ENCODE assay signal across 22 mouse cellular contexts in genomic region chr10:77797677-77798076, GRCm38 (mm10). TPM values are rescaled to one million over a fixed set of nuclear protein-coding genes. Genes with fewer than 3 reads are reported as not detected.
DNase-seq lines count a peak whose midpoint lies in the region; ATAC-seq and TF ChIP-seq lines count a peak whose summit lies in the region.
"Had no signal": no experiment of that assay in that cellular context is flagged by ENCODE, and none has a peak within 500 bp of the region (broad histone marks: within the 10 kb centered on the region; RNA-seq: fewer than 3 reads in every experiment).

No protein-coding gene starts in this region.

- H3K4me3 ChIP-seq in heart, embryonic 10.5 days: no peak overlapping the region
- no peak overlapping the region for H3K4me3 ChIP-seq in midbrain, embryonic 11.5 days (ENCODE audit: low read depth, low read length)
- H3K4me3 ChIP-seq in midbrain, postnatal 0 days (ENCODE audit: low read depth, low read length): no peak overlapping the region
- H3K4me3 ChIP-seq in heart, embryonic 16.5 days (ENCODE audit: low read length): no peak overlapping the region
- H3K4me3 ChIP-seq: embryonic facial prominence, embryonic 12.5 days; limb, embryonic 15.5 days; neural tube, embryonic 12.5 days had no signal

- H3K4me1 ChIP-seq in heart, embryonic 10.5 days: peaks cover 26% of the 10 kb centered on the region
- peaks cover 2% of the 10 kb centered on the region; the same call in 1 of the 2 replicates for H3K4me1 ChIP-seq in midbrain, embryonic 11.5 days (ENCODE audit: control insufficient read depth, insufficient read depth, low read length)
- no peaks in the 10 kb centered on the region for H3K4me1 ChIP-seq in midbrain, postnatal 0 days (ENCODE audit: insufficient read depth, low read length)
- H3K4me1 ChIP-seq in heart, embryonic 16.5 days (ENCODE audit: control insufficient read depth, insufficient read depth, low read length): peaks cover 6% of the 10 kb centered on the region
- H3K4me1 ChIP-seq: embryonic facial prominence, embryonic 12.5 days; limb, embryonic 15.5 days had no signal

- H3K27ac ChIP-seq in heart, embryonic 10.5 days: peak overlapping the region; percentile 31; the same call in 1 of the 2 replicates
- no peak overlapping the region for H3K27ac ChIP-seq in midbrain, embryonic 11.5 days (ENCODE audit: low read depth, low read length)
- no peak overlapping the region for H3K27ac ChIP-seq in midbrain, postnatal 0 days (ENCODE audit: low read depth, low read length)
- peak overlapping the region; percentile 17 for H3K27ac ChIP-seq in heart, embryonic 16.5 days (ENCODE audit: low read length)
- H3K27ac ChIP-seq: embryonic facial prominence, embryonic 12.5 days; hindbrain, postnatal 0 days; limb, embryonic 15.5 days; neural tube, embryonic 12.5 days had no signal

- no peak for ATAC-seq in midbrain, embryonic 11.5 days (ENCODE audit: low FRiP score)
- ATAC-seq in midbrain, postnatal 0 days (ENCODE audit: low FRiP score): no peak
- ATAC-seq in heart, embryonic 16.5 days (replicated peaks; ENCODE audit: extremely low read depth, insufficient read depth, low FRiP score): peak; percentile 56; the same call in 1 of the 2 replicates
- ATAC-seq: hindbrain, postnatal 0 days; liver, postnatal 0 days had no signal

- H3K27me3 ChIP-seq in heart, embryonic 10.5 days (ENCODE audit: insufficient read depth, poor library complexity, severe bottlenecking): no peaks in the 10 kb centered on the region
- no peaks in the 10 kb centered on the region for H3K27me3 ChIP-seq in midbrain, embryonic 11.5 days (ENCODE audit: control insufficient read depth, insufficient read depth, low read length)
- no peaks in the 10 kb centered on the region for H3K27me3 ChIP-seq in midbrain, postnatal 0 days (ENCODE audit: insufficient read depth, low read length)
- no peaks in the 10 kb centered on the region for H3K27me3 ChIP-seq in heart, embryonic 16.5 days (ENCODE audit: control insufficient read depth, insufficient read depth, low read length)
- H3K27me3 ChIP-seq: embryonic facial prominence, embryonic 12.5 days; limb, embryonic 15.5 days; neural tube, embryonic 12.5 days had no signal

- no peak for TF ChIP-seq CTCF in midbrain, postnatal 0 days (IDR thresholded peaks at IDR 0.05)

- no peak overlapping the region for H3K4me2 ChIP-seq in midbrain, embryonic 11.5 days
- H3K4me2 ChIP-seq in midbrain, postnatal 0 days (ENCODE audit: low read depth, low read length, poor library complexity, severe bottlenecking): no peak overlapping the region
- H3K4me2 ChIP-seq in heart, embryonic 16.5 days (ENCODE audit: low read depth, low read length): no peak overlapping the region
- H3K4me2 ChIP-seq: embryonic facial prominence, embryonic 12.5 days; limb, embryonic 15.5 days; neural tube, embryonic 12.5 days had no signal

- no peak for DNase-seq in heart, embryonic 10.5 days (ENCODE audit: low spot score)
- no peak for DNase-seq in heart, postnatal 25 days (ENCODE audit: low spot score)
- peak; percentile 85 for DNase-seq in midbrain, embryonic 11.5 days (ENCODE audit: low spot score, missing footprints)
- DNase-seq in midbrain, postnatal 0 days (ENCODE audit: low spot score): no peak
- peak; percentile 11 for DNase-seq in retina, embryonic 14.5 days (ENCODE audit: low spot score)
- DNase-seq in layer of hippocampus, adult 9-11 months: no peak
- no peak for DNase-seq in left cerebral cortex, postnatal 36 days (ENCODE audit: low spot score in 2 of 2)
- DNase-seq: adrenal gland, postnatal 14 days; cerebellum, adult 18-20 months; kidney, adult 18-20 months; kidney, postnatal 14 days; liver, postnatal 0 days; right cerebral cortex, postnatal 4 days; thymus, postnatal 25 days had no signal

- no peak overlapping the region for H3K9ac ChIP-seq in midbrain, embryonic 11.5 days (ENCODE audit: low read length)
- no peak overlapping the region for H3K9ac ChIP-seq in midbrain, postnatal 0 days (replicated peaks; ENCODE audit: low read length, poor library complexity, severe bottlenecking)
- H3K9ac ChIP-seq in heart, embryonic 16.5 days (ENCODE audit: low read length): no peak overlapping the region
- H3K9ac ChIP-seq: embryonic facial prominence, embryonic 12.5 days; limb, embryonic 15.5 days; liver, postnatal 0 days; neural tube, embryonic 12.5 days had no signal

- intact Hi-C loops in heart, postnatal 25 days (cut with DNase I): no loop called here
- intact Hi-C loops in left cerebral cortex, postnatal 36 days (cut with DNase I): no loop called here

- H3K36me3 ChIP-seq in heart, embryonic 10.5 days: no peaks in the 10 kb centered on the region
- H3K36me3 ChIP-seq in midbrain, embryonic 11.5 days (ENCODE audit: control insufficient read depth, insufficient read depth, low read length): no peaks in the 10 kb centered on the region
- H3K36me3 ChIP-seq in midbrain, postnatal 0 days (ENCODE audit: insufficient read depth, low read length): no peaks in the 10 kb centered on the region
- no peaks in the 10 kb centered on the region for H3K36me3 ChIP-seq in heart, embryonic 16.5 days (ENCODE audit: control insufficient read depth, insufficient read depth)
- H3K36me3 ChIP-seq: embryonic facial prominence, embryonic 12.5 days; limb, embryonic 15.5 days; neural tube, embryonic 12.5 days had no signal

- 12% methylated on average over 3 of the region's 3 CpGs for WGBS in heart, embryonic 10.5 days
- 19% methylated on average over 3 of the region's 3 CpGs for WGBS in midbrain, embryonic 11.5 days
- WGBS in midbrain, postnatal 0 days: 13% methylated on average over 3 of the region's 3 CpGs
- 6% methylated on average over 3 of the region's 3 CpGs for WGBS in heart, embryonic 16.5 days

- H3K9me3 ChIP-seq in heart, embryonic 10.5 days: no peaks in the 10 kb centered on the region
- no peaks in the 10 kb centered on the region for H3K9me3 ChIP-seq in midbrain, embryonic 11.5 days (ENCODE audit: control insufficient read depth, low read length)
- no peaks in the 10 kb centered on the region for H3K9me3 ChIP-seq in midbrain, postnatal 0 days (ENCODE audit: low read length)
- no peaks in the 10 kb centered on the region for H3K9me3 ChIP-seq in heart, embryonic 16.5 days (replicated peaks; ENCODE audit: control insufficient read depth, low read length)
- H3K9me3 ChIP-seq: embryonic facial prominence, embryonic 12.5 days; limb, embryonic 15.5 days; neural tube, embryonic 12.5 days had no signal

RNA-seq across cellular contexts. Expression of gene Gm19668, which starts 1.3 kb away (rescaled TPM):
- polyA plus RNA-seq in heart, embryonic 10.5 days (2016; fragmentation: Nextera tagmentation; extraction: Ambion mirVana): not detected in 2 replicates
- not detected for total RNA-seq in heart, postnatal 25 days (2021)
- not detected in 2 replicates for polyA plus RNA-seq in midbrain, embryonic 11.5 days (2014; fragmentation: Nextera tagmentation; extraction: Ambion mirVana)
- not detected in 2 replicates for total RNA-seq in midbrain, postnatal 0 days (2014; rRNA removed)
- not detected in 2 replicates for polyA plus RNA-seq in midbrain, postnatal 0 days (2015; fragmentation: Nextera tagmentation; extraction: Ambion mirVana)
- not detected in 2 replicates for polyA plus RNA-seq in heart, embryonic 16.5 days (2015; fragmentation: Nextera tagmentation; extraction: Ambion mirVana)
- total RNA-seq in left cerebral cortex, postnatal 36 days (2021): not detected
- total RNA-seq: adrenal gland, postnatal 14 days; hindbrain, postnatal 0 days; left cerebral cortex, postnatal 14 days had no signal
- polyA plus RNA-seq: C2C12; embryonic facial prominence, embryonic 12.5 days; gonadal fat pad, adult 2 months; hindbrain, postnatal 0 days; limb, embryonic 15.5 days; liver, postnatal 0 days; neural tube, embryonic 12.5 days had no signal

RNA-seq across cellular contexts. Expression of gene Gm9639, which starts 2.8 kb away (rescaled TPM):
- not detected in 2 replicates for polyA plus RNA-seq in heart, embryonic 10.5 days (2016; fragmentation: Nextera tagmentation; extraction: Ambion mirVana)
- total RNA-seq in heart, postnatal 25 days (2021): not detected
- polyA plus RNA-seq in midbrain, embryonic 11.5 days (2014; fragmentation: Nextera tagmentation; extraction: Ambion mirVana): not detected in 2 replicates
- total RNA-seq in midbrain, postnatal 0 days (2014; rRNA removed): not detected in 2 replicates
- polyA plus RNA-seq in midbrain, postnatal 0 days (2015; fragmentation: Nextera tagmentation; extraction: Ambion mirVana): not detected in 2 replicates
- polyA plus RNA-seq in heart, embryonic 16.5 days (2015; fragmentation: Nextera tagmentation; extraction: Ambion mirVana): not detected in 2 replicates
- total RNA-seq in left cerebral cortex, postnatal 36 days (2021): not detected
- total RNA-seq: adrenal gland, postnatal 14 days; hindbrain, postnatal 0 days; left cerebral cortex, postnatal 14 days had no signal
- polyA plus RNA-seq: C2C12; embryonic facial prominence, embryonic 12.5 days; gonadal fat pad, adult 2 months; hindbrain, postnatal 0 days; limb, embryonic 15.5 days; liver, postnatal 0 days; neural tube, embryonic 12.5 days had no signal

RNA-seq across cellular contexts. Expression of gene Gm7137, which starts 9.7 kb away (rescaled TPM):
- polyA plus RNA-seq in heart, embryonic 10.5 days (2016; fragmentation: Nextera tagmentation; extraction: Ambion mirVana): not detected in 2 replicates
- total RNA-seq in heart, postnatal 25 days (2021): not detected
- polyA plus RNA-seq in midbrain, embryonic 11.5 days (2014; fragmentation: Nextera tagmentation; extraction: Ambion mirVana): not detected in 2 replicates
- not detected in 2 replicates for total RNA-seq in midbrain, postnatal 0 days (2014; rRNA removed)
- not detected in 2 replicates for polyA plus RNA-seq in midbrain, postnatal 0 days (2015; fragmentation: Nextera tagmentation; extraction: Ambion mirVana)
- polyA plus RNA-seq in heart, embryonic 16.5 days (2015; fragmentation: Nextera tagmentation; extraction: Ambion mirVana): not detected in 2 replicates
- not detected for total RNA-seq in left cerebral cortex, postnatal 36 days (2021)
- total RNA-seq: adrenal gland, postnatal 14 days; hindbrain, postnatal 0 days; left cerebral cortex, postnatal 14 days had no signal
- polyA plus RNA-seq: C2C12; embryonic facial prominence, embryonic 12.5 days; gonadal fat pad, adult 2 months; hindbrain, postnatal 0 days; limb, embryonic 15.5 days; liver, postnatal 0 days; neural tube, embryonic 12.5 days had no signal

RNA-seq across cellular contexts. Expression of gene Gm9507, which starts 14.0 kb away (rescaled TPM):
- polyA plus RNA-seq in heart, embryonic 10.5 days (2016; fragmentation: Nextera tagmentation; extraction: Ambion mirVana): not detected in 2 replicates
- total RNA-seq in heart, postnatal 25 days (2021): not detected
- polyA plus RNA-seq in midbrain, embryonic 11.5 days (2014; fragmentation: Nextera tagmentation; extraction: Ambion mirVana): not detected in 2 replicates
- total RNA-seq in midbrain, postnatal 0 days (2014; rRNA removed): not detected in 2 replicates
- polyA plus RNA-seq in midbrain, postnatal 0 days (2015; fragmentation: Nextera tagmentation; extraction: Ambion mirVana): not detected in 2 replicates
- polyA plus RNA-seq in heart, embryonic 16.5 days (2015; fragmentation: Nextera tagmentation; extraction: Ambion mirVana): not detected in 2 replicates
- not detected for total RNA-seq in left cerebral cortex, postnatal 36 days (2021)
- total RNA-seq: adrenal gland, postnatal 14 days; hindbrain, postnatal 0 days; left cerebral cortex, postnatal 14 days had no signal
- polyA plus RNA-seq: C2C12; embryonic facial prominence, embryonic 12.5 days; gonadal fat pad, adult 2 months; hindbrain, postnatal 0 days; limb, embryonic 15.5 days; liver, postnatal 0 days; neural tube, embryonic 12.5 days had no signal

RNA-seq across cellular contexts. Expression of gene Gm3250, which starts 15.3 kb away (rescaled TPM):
- not detected in 2 replicates for polyA plus RNA-seq in heart, embryonic 10.5 days (2016; fragmentation: Nextera tagmentation; extraction: Ambion mirVana)
- not detected for total RNA-seq in heart, postnatal 25 days (2021)
- not detected in 2 replicates for polyA plus RNA-seq in midbrain, embryonic 11.5 days (2014; fragmentation: Nextera tagmentation; extraction: Ambion mirVana)
- not detected in 2 replicates for total RNA-seq in midbrain, postnatal 0 days (2014; rRNA removed)
- not detected in 2 replicates for polyA plus RNA-seq in midbrain, postnatal 0 days (2015; fragmentation: Nextera tagmentation; extraction: Ambion mirVana)
- polyA plus RNA-seq in heart, embryonic 16.5 days (2015; fragmentation: Nextera tagmentation; extraction: Ambion mirVana): not detected in 2 replicates
- not detected for total RNA-seq in left cerebral cortex, postnatal 36 days (2021)
- total RNA-seq: adrenal gland, postnatal 14 days; hindbrain, postnatal 0 days; left cerebral cortex, postnatal 14 days had no signal
- polyA plus RNA-seq: C2C12; embryonic facial prominence, embryonic 12.5 days; gonadal fat pad, adult 2 months; hindbrain, postnatal 0 days; limb, embryonic 15.5 days; liver, postnatal 0 days; neural tube, embryonic 12.5 days had no signal

Comparison
In these comparisons a context has a peak if more than half of its experiments do, and no peak if none do; other contexts are left out.
1. DNase-seq: peak in midbrain, embryonic 11.5 days (single experiment) and retina, embryonic 14.5 days (single experiment); none in heart, embryonic 10.5 days (single experiment), heart, postnatal 25 days (single experiment), midbrain, postnatal 0 days (single experiment), layer of hippocampus, adult 9-11 months (single experiment) and left cerebral cortex, postnatal 36 days (0 of 2).
2. H3K27ac ChIP-seq: peak in heart, embryonic 10.5 days (single experiment) and heart, embryonic 16.5 days (single experiment); none in midbrain, embryonic 11.5 days (single experiment) and midbrain, postnatal 0 days (single experiment).